Mouse (Mus musculus): Measurements from ENCODE around the gene Samd4b. TPM values are rescaled to one million over a fixed set of nuclear protein-coding genes. Genes with fewer than 3 reads are reported as not detected.

The Samd4b gene
- polyA plus RNA-seq, 1 experiment, result 93.9 TPM

DNA sequence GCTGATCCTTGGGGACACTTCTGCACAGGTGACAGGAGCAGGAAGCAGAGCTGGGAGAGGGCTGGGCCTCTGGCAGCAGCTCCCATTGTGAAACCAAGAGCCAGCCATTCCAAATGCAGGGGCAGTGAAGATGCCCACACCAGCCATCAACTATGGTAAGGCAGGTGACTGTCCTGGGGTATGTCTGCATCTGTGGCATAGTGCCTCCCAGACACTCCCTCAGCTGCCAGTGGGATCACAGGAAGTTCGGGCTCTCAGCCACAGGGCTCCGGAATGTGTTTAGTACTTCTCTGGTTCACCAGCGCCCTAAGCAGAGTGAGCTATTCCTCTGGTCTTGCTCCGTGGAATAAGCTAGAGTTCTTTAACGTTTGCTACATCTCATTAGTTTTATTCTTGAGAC is 40.9 kb downstream of the Samd4b start:
- Histone ChIP-seq H3K4me3 (replicated peaks; ENCODE audit: extremely low read depth, low read depth, low read length) (no peak overlapping the region), H3K4me1 (ENCODE audit: control insufficient read depth, insufficient read depth, low read length) (peaks cover 5% of the 10 kb centered on the region)
- no peak for DNase-seq
- TF ChIP-seq CTCF (IDR thresholded peaks at IDR 0.05; ENCODE audit: insufficient read depth, low read length), result no peak
- TF ChIP-seq POLR2A (IDR thresholded peaks at IDR 0.05; ENCODE audit: borderline replicate concordance, extremely low read depth, low read depth, low read length), result no peak
- WGBS, result 42% methylated on average over 5 of the region's 5 CpGs

DNA sequence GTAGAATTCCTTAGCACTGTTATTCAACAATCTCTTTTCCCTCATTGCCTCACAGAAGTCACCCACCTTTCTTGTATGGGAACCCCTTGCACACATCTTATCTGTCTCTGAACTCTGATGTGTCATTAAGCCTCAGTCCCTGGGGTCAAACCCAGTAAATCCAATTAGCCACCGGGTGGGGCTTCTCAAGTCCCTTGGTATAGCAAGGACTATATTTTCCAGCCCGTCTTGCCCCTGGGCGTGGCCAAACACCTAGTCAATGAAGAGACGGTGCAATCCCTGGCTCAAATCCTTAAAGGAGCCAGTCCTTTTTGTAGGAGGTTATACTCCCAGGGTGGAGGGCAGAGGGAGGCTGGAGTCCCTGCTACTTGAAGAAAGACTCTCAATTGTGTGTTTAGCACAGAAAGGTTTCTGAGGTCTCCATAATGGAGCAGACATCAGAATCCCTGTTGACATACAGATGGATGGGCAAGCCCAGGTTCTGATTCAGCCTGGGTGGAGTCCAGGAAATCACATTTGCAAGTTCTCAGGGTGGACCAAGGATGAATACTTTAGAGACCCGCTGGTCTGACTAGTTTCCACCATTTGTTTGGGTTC is 41.9 kb downstream of the Samd4b start:
- Histone ChIP-seq H3K4me1 (ENCODE audit: control insufficient read depth, insufficient read depth, low read length) (peaks cover 5% of the 10 kb centered on the region), H3K4me3 (replicated peaks; ENCODE audit: extremely low read depth, low read depth, low read length) (no peak overlapping the region)
- no peak for DNase-seq
- TF ChIP-seq POLR2A (IDR thresholded peaks at IDR 0.05; ENCODE audit: borderline replicate concordance, extremely low read depth, low read depth, low read length) (no peak), CTCF (IDR thresholded peaks at IDR 0.05; ENCODE audit: insufficient read depth, low read length) (no peak)
- WGBS, result 16% methylated on average over 5 of the region's 5 CpGs

DNA sequence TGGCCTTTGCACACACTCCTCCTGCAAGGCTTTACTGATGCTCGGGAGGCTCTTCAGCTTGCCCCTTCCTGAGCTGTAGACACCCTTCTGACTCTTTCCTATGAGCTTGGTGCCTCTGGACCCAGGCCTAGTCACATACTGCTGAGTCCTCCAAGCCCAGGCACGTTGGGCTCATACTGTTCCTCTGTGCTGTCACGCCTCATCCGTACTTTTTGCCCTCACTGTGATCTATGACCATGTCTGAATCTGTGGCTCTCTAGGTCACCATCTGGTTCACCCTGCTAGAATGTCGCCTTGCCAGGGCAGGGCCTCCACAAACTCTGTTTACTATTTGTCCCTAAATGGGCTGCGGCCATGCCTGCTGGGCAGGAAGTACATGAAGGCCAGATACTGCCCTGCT is 44.9 kb downstream of the Samd4b start:
- WGBS, result 78% methylated on average over 6 of the region's 6 CpGs
- no peak for DNase-seq
- Histone ChIP-seq H3K4me3 (replicated peaks; ENCODE audit: extremely low read depth, low read depth, low read length) (no peak overlapping the region), H3K4me1 (ENCODE audit: control insufficient read depth, insufficient read depth, low read length) (no peaks in the 10 kb centered on the region)
- no peak for TF ChIP-seq CTCF (IDR thresholded peaks at IDR 0.05; ENCODE audit: insufficient read depth, low read length)
- TF ChIP-seq POLR2A (IDR thresholded peaks at IDR 0.05; ENCODE audit: borderline replicate concordance, extremely low read depth, low read depth, low read length), result no peak

DNA sequence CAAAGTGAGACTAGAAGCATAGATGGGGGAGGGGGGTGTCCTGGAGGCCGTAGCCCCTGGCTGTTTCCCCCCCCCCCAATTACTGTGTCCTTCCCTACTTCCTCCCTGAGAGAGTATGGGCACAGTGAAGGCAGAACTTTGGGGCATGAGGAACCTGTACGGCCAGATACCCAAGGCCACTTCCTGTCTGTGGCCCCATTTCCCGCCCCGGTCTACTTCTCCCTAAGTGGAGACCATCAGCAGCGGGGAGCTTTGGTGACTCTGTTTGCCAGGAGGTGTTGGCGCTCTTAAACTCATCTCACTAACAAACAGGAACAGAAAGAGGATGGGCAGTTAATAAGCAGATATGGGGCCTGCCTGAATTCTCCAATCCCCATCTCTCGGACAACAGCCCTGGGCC is 50.3 kb downstream of the Samd4b start:
- 57% methylated on average over 7 of the region's 7 CpGs for WGBS
- no peak for DNase-seq
- Histone ChIP-seq H3K4me3 (replicated peaks; ENCODE audit: extremely low read depth, low read depth, low read length) (no peak overlapping the region), H3K4me1 (ENCODE audit: control insufficient read depth, insufficient read depth, low read length) (no peaks in the 10 kb centered on the region)
- TF ChIP-seq CTCF (IDR thresholded peaks at IDR 0.05; ENCODE audit: insufficient read depth, low read length) (no peak), POLR2A (IDR thresholded peaks at IDR 0.05; ENCODE audit: borderline replicate concordance, extremely low read depth, low read depth, low read length) (no peak)

DNA sequence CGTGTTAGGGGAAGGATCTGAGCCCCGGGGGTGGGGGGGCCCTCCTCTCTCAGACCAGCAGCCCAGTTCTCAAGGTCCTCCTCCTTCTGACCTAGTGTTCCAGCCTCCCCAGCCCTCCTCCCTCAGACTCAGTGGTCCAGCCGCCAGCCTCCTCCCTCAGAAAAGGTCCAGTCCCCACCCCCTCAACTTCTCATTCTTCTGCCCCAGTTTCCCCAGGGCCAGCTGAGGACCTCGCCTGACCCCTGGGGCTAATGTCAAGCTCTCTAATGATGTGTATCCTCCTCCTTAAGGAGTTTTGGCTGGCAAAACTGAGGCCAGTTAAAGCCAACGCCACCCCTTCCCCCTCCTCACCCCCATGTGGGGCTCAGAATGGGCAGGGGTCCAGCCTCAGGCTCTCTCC is 50.8 kb downstream of the Samd4b start, which contains the start of gene Nccrp1:
Gene Nccrp1 (minus strand): TSS at position 101 of the 400 bp plus-strand sequence.
- TF ChIP-seq POLR2A (IDR thresholded peaks at IDR 0.05; ENCODE audit: borderline replicate concordance, extremely low read depth, low read depth, low read length), result no peak
- TF ChIP-seq CTCF (IDR thresholded peaks at IDR 0.05; ENCODE audit: insufficient read depth, low read length), result no peak
- WGBS, result 8% methylated on average over 5 of the region's 5 CpGs
- DNase-seq, result no peak
- H3K4me3 ChIP-seq (replicated peaks; ENCODE audit: extremely low read depth, low read depth, low read length), result no peak within 1 kb of the TSS
- H3K4me1 ChIP-seq (ENCODE audit: control insufficient read depth, insufficient read depth, low read length), result no peaks in the 10 kb centered on the region

DNA sequence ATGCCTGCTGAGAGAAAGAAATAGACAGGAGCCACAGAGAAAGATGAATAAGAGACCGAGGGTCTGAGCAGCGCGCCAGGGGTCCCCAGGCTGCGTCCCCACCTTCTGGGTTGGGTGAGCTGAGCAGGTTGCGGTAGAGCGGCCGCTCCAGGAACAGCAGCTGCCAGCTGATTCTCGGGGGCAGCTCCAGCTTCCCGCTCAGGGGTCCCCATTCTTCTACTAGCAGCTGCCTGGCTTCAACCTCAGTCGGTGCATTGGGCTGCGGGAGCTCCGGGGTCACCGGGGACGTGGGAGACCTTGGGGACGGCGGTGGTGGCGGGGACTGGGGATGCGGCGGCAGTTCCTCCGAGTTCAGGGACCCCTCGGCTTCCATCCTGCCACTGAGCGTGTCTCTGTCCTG is 51.3 kb downstream of the Samd4b start:
- DNase-seq, result no peak
- WGBS, result 2% methylated on average over 22 of the region's 22 CpGs
- TF ChIP-seq POLR2A (IDR thresholded peaks at IDR 0.05; ENCODE audit: borderline replicate concordance, extremely low read depth, low read depth, low read length) (no peak), CTCF (IDR thresholded peaks at IDR 0.05; ENCODE audit: insufficient read depth, low read length) (no peak)
- H3K4me1 ChIP-seq (ENCODE audit: control insufficient read depth, insufficient read depth, low read length), result no peaks in the 10 kb centered on the region
- no peak overlapping the region for H3K4me3 ChIP-seq (replicated peaks; ENCODE audit: extremely low read depth, low read depth, low read length)

DNA sequence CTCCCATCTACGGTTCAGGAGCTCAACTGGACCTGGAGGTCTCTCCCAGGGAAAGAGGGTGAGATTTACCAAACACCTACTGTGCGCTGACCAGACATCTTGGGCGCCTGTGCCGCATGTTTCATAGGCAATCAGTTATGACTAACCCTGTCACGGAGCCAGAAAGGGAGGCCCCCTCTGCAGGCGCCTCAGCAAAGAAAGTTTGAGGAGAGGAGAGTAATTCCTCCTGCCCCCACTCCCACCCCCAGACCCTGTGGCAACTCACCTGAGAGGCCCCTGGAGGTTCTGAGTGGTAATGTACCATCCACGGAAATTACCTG is 52.1 kb downstream of the Samd4b start:
- TF ChIP-seq POLR2A (IDR thresholded peaks at IDR 0.05; ENCODE audit: borderline replicate concordance, extremely low read depth, low read depth, low read length) (no peak), CTCF (IDR thresholded peaks at IDR 0.05; ENCODE audit: insufficient read depth, low read length) (no peak)
- WGBS, result 49% methylated on average over 7 of the region's 7 CpGs

DNA sequence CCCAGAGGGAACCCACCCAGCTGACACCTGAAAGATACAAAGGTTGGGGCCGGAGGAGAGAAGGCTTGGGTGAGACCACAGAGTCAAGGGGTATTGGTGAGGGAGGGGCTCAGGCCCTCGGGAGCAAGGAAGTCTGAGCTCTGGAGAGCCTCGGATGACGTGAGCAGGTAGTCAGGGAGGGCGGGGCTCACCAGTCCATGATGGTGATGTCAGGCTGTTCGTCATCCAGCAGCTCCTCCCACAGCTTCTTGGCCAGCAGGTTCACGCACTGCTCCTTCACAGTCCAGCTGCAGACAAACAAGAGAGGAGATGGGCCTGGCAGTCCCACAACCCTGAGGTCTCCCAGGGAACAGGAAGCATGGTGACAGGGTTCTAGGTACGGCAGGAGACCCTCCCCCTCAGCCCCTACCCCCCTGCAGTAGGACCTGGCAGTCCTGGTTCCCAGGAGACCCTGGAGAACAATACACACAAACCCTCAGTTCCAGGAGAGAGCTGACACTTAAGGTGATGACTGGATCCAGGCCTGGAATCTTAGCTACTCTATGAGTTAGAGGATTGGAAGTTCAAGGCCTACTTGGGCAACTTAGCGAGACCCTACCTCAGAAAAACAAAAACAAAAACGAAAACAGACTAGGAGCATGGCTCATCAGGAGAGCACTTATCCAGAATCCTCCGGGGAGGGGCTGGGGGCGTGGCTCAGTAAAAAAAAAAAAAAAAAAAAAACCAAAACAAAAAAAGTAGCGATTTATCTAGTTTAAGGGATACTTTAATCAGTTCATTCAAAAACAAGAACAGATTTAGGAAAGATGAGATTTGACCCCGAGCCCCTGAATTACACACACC is 52.7 kb downstream of the Samd4b start:
- Histone ChIP-seq H3K4me3 (replicated peaks; ENCODE audit: extremely low read depth, low read depth, low read length) (no peak overlapping the region), H3K4me1 (ENCODE audit: control insufficient read depth, insufficient read depth, low read length) (no peaks in the 10 kb centered on the region)
- 31% methylated on average over 14 of the region's 14 CpGs for WGBS
- DNase-seq, result no peak
- TF ChIP-seq CTCF (IDR thresholded peaks at IDR 0.05; ENCODE audit: insufficient read depth, low read length) (no peak), POLR2A (IDR thresholded peaks at IDR 0.05; ENCODE audit: borderline replicate concordance, extremely low read depth, low read depth, low read length) (no peak)

More for the DNA sequence above, 52.1 kb downstream of the Samd4b start:
- no peak for DNase-seq
- Histone ChIP-seq H3K4me1 (ENCODE audit: control insufficient read depth, insufficient read depth, low read length) (no peaks in the 10 kb centered on the region), H3K4me3 (replicated peaks; ENCODE audit: extremely low read depth, low read depth, low read length) (no peak overlapping the region)

DNA sequence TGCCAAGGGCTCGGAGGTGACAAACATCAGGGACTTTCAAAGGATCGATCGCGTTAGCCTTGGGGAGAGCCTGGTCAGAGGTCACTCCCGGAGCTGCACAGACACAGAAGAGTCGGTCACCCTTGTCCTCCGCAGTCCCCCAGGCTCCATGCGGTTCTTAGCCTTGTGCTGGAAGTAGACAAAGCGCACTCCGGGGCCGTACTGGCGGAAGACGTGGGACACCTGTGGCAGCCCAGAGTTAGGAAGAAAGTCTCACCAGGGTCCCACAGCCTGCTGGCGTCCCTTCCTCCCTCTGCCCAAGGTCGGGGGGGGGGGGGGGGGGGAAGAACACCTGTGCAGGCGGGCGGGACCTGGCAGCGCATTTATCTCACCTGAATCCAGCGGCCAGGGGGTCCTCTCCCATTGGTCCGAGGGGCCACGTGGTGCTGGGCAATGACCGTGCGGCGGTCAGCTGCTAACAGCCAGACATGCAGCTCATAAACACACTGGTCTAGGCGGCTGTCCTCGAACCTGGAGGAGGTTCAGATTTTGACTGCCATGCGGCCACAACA is 53.8 kb downstream of the Samd4b start:
- TF ChIP-seq POLR2A (IDR thresholded peaks at IDR 0.05; ENCODE audit: borderline replicate concordance, extremely low read depth, low read depth, low read length) (no peak), CTCF (IDR thresholded peaks at IDR 0.05; ENCODE audit: insufficient read depth, low read length) (no peak)
- Histone ChIP-seq H3K4me3 (replicated peaks; ENCODE audit: extremely low read depth, low read depth, low read length) (no peak overlapping the region), H3K4me1 (ENCODE audit: control insufficient read depth, insufficient read depth, low read length) (no peaks in the 10 kb centered on the region)
- DNase-seq, result no peak
- WGBS, result 11% methylated on average over 26 of the region's 27 CpGs

Data from lung, adult 2 months (tissue).